Mouse (Mus musculus): Measurements from ENCODE around the gene Mael.

The Mael gene

DNA sequence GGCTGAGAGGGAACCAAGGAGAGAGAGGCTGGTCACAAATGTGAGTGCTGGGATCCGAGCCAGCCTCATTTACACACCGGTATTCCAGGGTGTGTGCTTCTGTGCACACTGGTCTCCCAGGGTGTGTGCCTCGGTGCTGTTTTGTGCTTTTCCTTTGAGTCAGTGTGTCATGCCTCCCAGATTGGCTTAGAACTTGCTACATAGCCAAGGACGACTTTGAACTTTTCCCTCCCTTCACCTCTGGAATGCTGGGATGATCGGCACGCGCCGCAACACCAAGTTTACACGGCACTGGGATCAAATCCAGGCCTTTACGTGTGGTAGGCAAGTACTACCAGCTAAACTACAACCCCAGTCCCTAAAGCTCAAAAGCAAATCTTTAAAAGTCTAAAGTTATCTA is 86.5 kb downstream of the Mael start:
- no peak for DNase-seq

DNA sequence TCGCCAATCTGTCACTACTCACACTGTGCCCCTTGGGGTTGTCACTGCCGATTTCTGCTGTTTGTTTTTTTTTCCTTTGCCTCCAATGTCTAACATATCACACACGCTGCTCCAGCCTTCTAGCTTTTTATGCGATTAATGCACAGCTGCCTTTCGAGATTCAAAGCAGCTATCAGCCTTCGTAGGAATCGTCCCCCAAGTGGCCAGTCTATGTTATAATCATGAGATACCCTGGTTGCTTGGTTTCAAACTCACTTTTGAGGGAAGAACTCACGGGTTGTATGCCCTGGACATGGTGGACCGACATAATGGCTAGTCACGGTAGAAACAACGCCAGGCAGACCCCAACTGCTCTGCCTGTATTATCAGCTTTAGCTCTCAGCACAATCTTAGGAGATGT is 87.2 kb downstream of the Mael start:
- no peak for DNase-seq

Measured in cerebellum, adult 18-20 months (tissue).